Mouse (Mus musculus) ES-Bruce4 (cell line): ENCODE measurements around the gene Sirpa. TPM values are rescaled to one million over a fixed set of nuclear protein-coding genes. Genes with fewer than 3 reads are reported as not detected.
A peak's percentile ranks its signal among the peaks of the same experiment; 100 is the strongest.

Experiments
- H3K27ac ChIP-seq: 2 replicates; pipeline ENCODE4 v1.5.1; 2012; ENCODE audit warnings: low read length, inconsistent platforms; ENCODE audit not compliant: insufficient read depth
- H3K27me3 ChIP-seq: 2 replicates; pipeline ENCODE4 v1.6.1; 2012; ENCODE audit warnings: mild to moderate bottlenecking, low read length, inconsistent platforms; ENCODE audit not compliant: control insufficient read depth, poor library complexity, insufficient read depth, severe bottlenecking
- H3K36me3 ChIP-seq: 2 replicates; pipeline ENCODE4 v1.6.1; 2012; ENCODE audit warnings: inconsistent platforms, mild to moderate bottlenecking, low read length, moderate library complexity; ENCODE audit not compliant: control insufficient read depth, poor library complexity, insufficient read depth, severe bottlenecking
- H3K4me1 ChIP-seq: one replicate; pipeline ENCODE4 v1.8.1; 2011; ENCODE audit warnings: low read length; ENCODE audit not compliant: control insufficient read depth, insufficient read depth
- H3K4me3 ChIP-seq: 2 replicates; pipeline ENCODE4 v1.5.1; 2011; ENCODE audit warnings: low read depth, mild to moderate bottlenecking, low read length
- H3K9ac ChIP-seq: 2 replicates; pipeline ENCODE4 v1.6.1; 2012; ENCODE audit warnings: low read depth, mild to moderate bottlenecking, inconsistent platforms; ENCODE audit not compliant: poor library complexity, severe bottlenecking
- H3K9me3 ChIP-seq: replicated peaks from 2 replicates; pipeline ENCODE4 v1.6.1; 2012; ENCODE audit warnings: mild to moderate bottlenecking, low read length, inconsistent platforms; ENCODE audit not compliant: control insufficient read depth, poor library complexity, insufficient read depth, severe bottlenecking
- CTCF ChIP-seq: IDR thresholded peaks from one replicate; pipeline ENCODE4 v1.8.1; 2011; ENCODE audit warnings: low read depth, low read length
- EP300 ChIP-seq: IDR thresholded peaks from 2 replicates; pipeline ENCODE4 v1.6.1; 2011; ENCODE audit warnings: low read depth, low read length; ENCODE audit not compliant: insufficient read depth
- POLR2A ChIP-seq: IDR thresholded peaks from one replicate; pipeline ENCODE4 v1.8.1; 2011; ENCODE audit warnings: low read length; ENCODE audit not compliant: insufficient read depth
- polyA plus RNA-seq: library from polyadenylated mRNA; stranded (reverse); fragments of >200 nt; gene quantifications from 2 replicates; pipeline ENCODE4 v1.2.4, GENCODE M21; 2011; ENCODE audit warnings: low read depth; ENCODE audit not compliant: missing spikeins, insufficient read depth, insufficient read length

Sirpa gene
- polyA plus RNA-seq, 1 experiment = 8.5 TPM

- Histone ChIP-seq H3K36me3 (no peaks in the 10 kb centered on the region), H3K9me3 (no peaks in the 10 kb centered on the region), H3K27me3 (no peaks in the 10 kb centered on the region; the same call in 1 of the 2 replicates), H3K27ac (no peak overlapping the region), H3K9ac (no peak overlapping the region), H3K4me3 (no peak overlapping the region), H3K4me1 (no peaks in the 10 kb centered on the region)
- TF ChIP-seq CTCF (peak; percentile 98), EP300 (no peak), POLR2A (no peak)
These were observed 82.5 kb downstream of the Sirpa start for GRCm38 (mm10) chr2:129674935-129675634.

DNA sequence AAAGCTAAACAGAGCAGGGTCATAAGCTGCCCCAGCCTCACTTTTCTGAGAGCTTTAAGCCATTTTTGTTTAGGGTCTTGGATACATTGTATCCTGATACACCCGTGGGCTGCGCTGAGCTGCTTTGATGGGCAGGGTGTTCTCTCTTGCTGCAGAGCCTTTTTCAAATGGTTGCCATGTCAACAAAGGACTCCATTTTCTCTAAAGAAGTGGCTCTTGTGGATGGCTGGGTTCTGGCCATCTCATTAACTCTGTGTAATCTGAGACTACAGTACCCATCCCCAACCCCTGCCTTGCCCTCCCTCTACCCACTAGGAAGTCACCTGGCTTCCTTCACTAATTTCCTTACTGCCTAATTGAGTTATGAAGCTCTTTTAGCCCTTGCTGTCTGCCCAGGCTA is 85.0 kb downstream of the Sirpa start:
- TF ChIP-seq CTCF (no peak), POLR2A (no peak), EP300 (no peak)
- Histone ChIP-seq H3K9me3 (no peaks in the 10 kb centered on the region), H3K4me1 (no peaks in the 10 kb centered on the region), H3K36me3 (no peaks in the 10 kb centered on the region), H3K4me3 (no peak overlapping the region), H3K27ac (no peak overlapping the region), H3K9ac (no peak overlapping the region), H3K27me3 (no peaks in the 10 kb centered on the region)

DNA sequence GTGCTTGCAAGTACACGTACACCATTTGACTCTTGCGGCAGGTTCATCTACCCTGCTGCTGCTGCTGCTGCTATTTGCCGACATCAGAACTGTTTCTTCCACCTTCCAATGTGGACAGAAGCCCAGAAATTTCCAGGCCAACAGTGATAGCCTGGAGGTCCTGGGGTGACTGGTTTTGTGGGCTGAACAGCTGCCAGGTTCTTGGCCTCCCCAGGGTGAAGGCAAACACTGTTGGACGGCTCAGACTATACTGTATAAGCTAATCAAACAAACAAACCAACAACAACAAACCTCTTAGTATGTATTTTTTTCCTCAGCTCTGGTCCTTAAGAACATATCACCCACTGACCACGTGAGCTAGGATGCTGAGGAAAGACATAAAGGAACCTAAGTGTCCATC is 86.4 kb downstream of the Sirpa start:
- Histone ChIP-seq H3K27ac (no peak overlapping the region), H3K27me3 (no peaks in the 10 kb centered on the region), H3K9me3 (no peaks in the 10 kb centered on the region), H3K36me3 (no peaks in the 10 kb centered on the region), H3K4me3 (no peak overlapping the region), H3K4me1 (no peaks in the 10 kb centered on the region), H3K9ac (no peak overlapping the region)
- TF ChIP-seq CTCF = no peak
- TF ChIP-seq POLR2A = no peak
- no peak for TF ChIP-seq EP300

DNA sequence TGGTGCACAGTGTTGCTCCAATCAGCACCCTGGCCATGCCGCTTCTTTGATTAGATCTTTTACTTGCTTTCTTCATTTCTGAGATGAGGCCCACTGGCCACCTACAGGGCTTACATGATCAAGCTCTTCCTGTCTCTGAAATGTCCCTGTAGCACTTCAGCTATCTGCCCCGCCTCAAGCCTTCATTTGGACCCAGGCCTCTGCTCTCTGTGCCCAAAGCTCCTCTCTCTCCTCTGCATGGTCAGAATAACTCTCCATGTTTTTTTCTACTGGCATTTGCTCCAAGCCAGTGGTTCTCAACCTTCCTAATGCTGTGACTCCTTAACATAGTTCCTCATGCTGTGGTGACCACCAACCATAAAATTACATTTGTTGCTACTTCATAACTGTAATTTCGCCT is 87.6 kb downstream of the Sirpa start:
- no peaks in the 10 kb centered on the region for H3K36me3 ChIP-seq
- H3K4me3 ChIP-seq = no peak overlapping the region
- H3K27ac ChIP-seq = no peak overlapping the region
- no peaks in the 10 kb centered on the region for H3K27me3 ChIP-seq
- TF ChIP-seq POLR2A = no peak
- no peak for TF ChIP-seq EP300
- no peak for TF ChIP-seq CTCF
- no peaks in the 10 kb centered on the region for H3K4me1 ChIP-seq
- H3K9ac ChIP-seq = no peak overlapping the region
- no peaks in the 10 kb centered on the region for H3K9me3 ChIP-seq

Other genes starting within 250 kb of the Sirpa start
- not detected in 2 replicates for gene Il1b, start 221.7 kb upstream of the Sirpa start, polyA plus RNA-seq
- gene F830045P16Rik, start 56.2 kb upstream of the Sirpa start, polyA plus RNA-seq = not detected in 2 replicates
- gene Pdyn, start 107.0 kb downstream of the Sirpa start, polyA plus RNA-seq = not detected in 2 replicates
- 35.5 and 36.1 TPM in 2 replicates for gene Stk35, start 207.7 kb downstream of the Sirpa start, polyA plus RNA-seq